Mouse (Mus musculus) olfactory bulb, adult 2 months (tissue): ENCODE measurements around the gene Cbx4. TPM values are rescaled to one million over a fixed set of nuclear protein-coding genes. Genes with fewer than 3 reads are reported as not detected.
A peak's percentile ranks its signal among the peaks of the same experiment; 100 is the strongest.

Experiments used
- H3K27ac ChIP-seq: fragments of 200-500 bp; 2 replicates; pipeline ENCODE4 v1.5.1; 2012; ENCODE audit warnings: low read depth, low read length; ENCODE audit not compliant: insufficient read depth
- H3K4me1 ChIP-seq: fragments of 200-500 bp; 2 replicates; pipeline ENCODE4 v1.6.1; 2012; ENCODE audit warnings: low read length; ENCODE audit not compliant: control insufficient read depth, insufficient read depth
- H3K4me3 ChIP-seq: fragments of 200-500 bp; 2 replicates; pipeline ENCODE4 v1.5.1; 2012; ENCODE audit warnings: mild to moderate bottlenecking, low read depth, low read length, moderate library complexity; ENCODE audit not compliant: insufficient read depth
- CTCF ChIP-seq: fragments of 200-500 bp; IDR thresholded peaks from 2 replicates; pipeline ENCODE4 v1.5.1; 2012; ENCODE audit warnings: low read depth, mild to moderate bottlenecking, low read length, moderate library complexity; ENCODE audit not compliant: insufficient read depth
- POLR2A ChIP-seq: fragments of 200-500 bp; IDR thresholded peaks from 2 replicates; pipeline ENCODE4 v1.6.1; 2012; ENCODE audit warnings: mild to moderate bottlenecking, low read depth, low read length, moderate library complexity; ENCODE audit not compliant: insufficient read depth
- WGBS: fragments of 180-500 bp; shearing (Covaris S2); methylation state at CpG from one replicate; pipeline ENCODE4 v1.1.7; 2018; 5-methylcytosine and 5-hydroxymethylcytosine counted together
- polyA plus RNA-seq: library from polyadenylated mRNA; stranded (reverse); fragments of >200 nt; gene quantifications from 2 replicates; pipeline ENCODE4 v1.2.4, GENCODE M21; 2012; ENCODE audit warnings: low replicate concordance; ENCODE audit not compliant: missing spikeins, insufficient read depth, insufficient read length

Cbx4 gene
- polyA plus RNA-seq, 1 experiment, result not detected

DNA sequence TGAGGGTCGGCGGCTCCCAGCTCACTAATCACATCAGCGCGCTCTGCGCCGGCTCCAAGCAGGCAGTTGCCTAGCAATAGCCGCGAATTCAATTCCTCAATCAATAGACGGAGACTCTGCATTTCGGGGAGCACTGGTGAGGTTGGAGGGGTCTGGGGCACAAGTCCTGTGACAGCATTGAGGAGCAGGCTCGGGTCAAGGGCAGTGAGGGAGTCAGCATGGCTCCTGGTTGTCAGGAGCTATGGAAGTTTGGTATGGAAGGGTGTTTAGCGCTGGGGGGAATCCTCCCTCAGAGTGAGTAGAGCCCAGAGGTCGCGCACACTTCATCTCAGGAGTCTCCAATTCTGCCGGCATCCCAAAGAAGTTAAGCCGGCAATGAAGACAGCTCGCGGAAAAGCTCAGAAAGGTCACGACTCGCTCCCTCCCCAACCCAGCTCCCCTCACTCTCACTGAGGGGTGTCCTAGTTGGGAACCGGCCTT lies 50.3 kb downstream of the Cbx4 start:
- WGBS, result 52% methylated on average over 21 of the region's 21 CpGs
- TF ChIP-seq CTCF (no peak), POLR2A (no peak)
- no peak overlapping the region for H3K27ac ChIP-seq
- H3K4me1 ChIP-seq, result peaks cover 34% of the 10 kb centered on the region
- no peak overlapping the region for H3K4me3 ChIP-seq

DNA sequence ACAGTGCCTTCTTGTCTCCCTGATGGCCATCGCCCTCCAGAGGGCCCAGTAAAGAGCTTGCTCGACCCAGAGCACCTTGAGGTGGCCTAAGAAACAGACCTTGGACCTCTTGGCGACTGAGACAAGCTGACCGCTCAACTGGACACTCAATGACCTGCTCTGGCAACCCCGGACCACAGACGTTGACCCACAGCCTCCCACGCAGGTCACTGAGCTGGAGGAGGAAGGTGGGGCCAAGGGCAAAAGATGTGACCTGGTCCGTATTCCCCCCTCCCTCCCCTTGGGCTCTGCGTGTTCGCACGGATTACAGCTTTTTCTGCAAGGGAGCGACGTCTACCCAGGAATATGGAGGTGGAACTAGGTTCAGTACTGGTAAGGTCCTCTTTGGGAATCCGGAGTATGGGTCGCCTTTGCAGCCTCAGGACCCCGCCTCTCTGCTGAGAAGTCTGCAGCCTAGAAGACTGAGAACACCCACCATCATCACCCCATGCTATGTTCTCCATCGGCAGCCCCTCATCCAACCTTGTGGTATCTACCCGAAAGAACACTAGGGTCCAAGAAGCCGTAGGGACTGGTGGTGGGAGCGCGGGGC lies 50.8 kb downstream of the Cbx4 start:
- peaks cover 34% of the 10 kb centered on the region for H3K4me1 ChIP-seq
- H3K4me3 ChIP-seq, result no peak overlapping the region
- TF ChIP-seq POLR2A (no peak), CTCF (no peak)
- H3K27ac ChIP-seq, result no peak overlapping the region
- WGBS, result 37% methylated on average over 21 of the region's 21 CpGs

DNA sequence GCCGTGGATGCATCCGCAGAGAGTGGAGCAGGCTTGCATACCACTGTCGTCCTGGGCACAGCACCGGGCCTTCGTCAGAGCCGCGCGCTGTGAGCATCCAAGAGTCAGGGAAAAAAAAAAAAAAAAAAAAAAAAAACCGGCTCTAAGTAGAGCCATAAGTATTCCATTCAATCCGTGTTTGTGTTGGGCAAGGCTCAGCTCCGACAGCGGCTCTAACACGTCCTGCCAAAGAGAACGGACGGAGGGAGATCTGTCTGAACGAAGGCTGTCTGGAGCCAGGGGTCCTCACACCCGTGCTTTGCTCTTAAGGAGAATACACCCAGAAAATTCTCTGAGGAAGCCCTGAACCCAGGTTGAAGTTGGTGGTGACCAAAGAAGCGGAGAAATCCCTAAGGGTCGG lies 51.4 kb downstream of the Cbx4 start:
- 50% methylated on average over 19 of the region's 19 CpGs for WGBS
- no peak overlapping the region for H3K4me3 ChIP-seq
- no peak overlapping the region for H3K27ac ChIP-seq
- TF ChIP-seq POLR2A (no peak), CTCF (no peak)
- peaks cover 30% of the 10 kb centered on the region for H3K4me1 ChIP-seq

DNA sequence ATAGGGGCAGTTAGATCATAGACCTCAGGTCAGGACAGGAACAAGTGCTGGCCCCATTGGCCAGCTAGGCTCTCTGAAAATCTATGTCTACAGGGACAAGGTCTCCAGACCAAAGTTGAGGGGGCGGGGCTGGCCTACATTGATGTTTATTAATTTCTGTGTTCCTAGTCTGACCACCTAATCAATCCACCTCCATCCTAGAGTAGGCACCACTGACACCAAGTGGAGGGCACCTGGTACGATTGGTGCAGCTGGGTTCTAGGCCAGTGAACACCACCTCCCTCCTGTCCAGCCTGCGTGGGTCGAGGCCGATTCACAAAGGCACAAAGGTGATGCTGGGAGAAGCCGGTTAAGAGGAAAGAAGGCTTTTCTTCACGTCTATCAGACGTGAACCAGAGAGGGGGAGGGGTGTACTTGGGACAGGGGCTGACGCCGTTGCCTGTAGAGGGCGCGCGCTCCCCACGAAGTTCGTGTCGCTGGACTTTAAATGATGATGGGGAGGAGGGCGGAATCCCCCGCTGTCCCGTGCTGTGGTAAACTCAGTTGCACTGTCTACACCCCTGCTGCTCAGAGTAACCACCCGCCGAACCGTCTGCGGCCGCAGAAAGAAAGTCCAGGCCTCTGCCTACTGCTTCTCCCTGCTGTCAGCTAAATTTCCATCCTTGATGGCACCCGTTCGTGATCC lies 52.0 kb downstream of the Cbx4 start:
- Histone ChIP-seq H3K4me3 (no peak overlapping the region), H3K27ac (no peak overlapping the region), H3K4me1 (peaks cover 25% of the 10 kb centered on the region)
- WGBS, result 9% methylated on average over 26 of the region's 26 CpGs
- TF ChIP-seq POLR2A, result no peak
- peak; percentile 91 for TF ChIP-seq CTCF

Other genes with a start within 250 kb of the Cbx4 start
- gene Rbfox3, start 174.6 kb downstream of the Cbx4 start, polyA plus RNA-seq, result 164 TPM in 1 of 2 replicates, not detected in the other
- not detected in 2 replicates for gene Enpp7, start 98.0 kb downstream of the Cbx4 start, polyA plus RNA-seq
- gene Cbx2, start 63.3 kb downstream of the Cbx4 start, polyA plus RNA-seq, result not detected in 2 replicates
- not detected in 2 replicates for gene Cbx8, start 45.3 kb downstream of the Cbx4 start, polyA plus RNA-seq
- gene Tbc1d16, start 142.3 kb upstream of the Cbx4 start, polyA plus RNA-seq, result not detected in 2 replicates
- not detected in 2 replicates for gene Ccdc40, start 142.4 kb upstream of the Cbx4 start, polyA plus RNA-seq
- not detected in 2 replicates for gene Gaa, start 181.7 kb upstream of the Cbx4 start, polyA plus RNA-seq
- gene Eif4a3, start 213.9 kb upstream of the Cbx4 start, polyA plus RNA-seq, result not detected in 2 replicates
- gene Card14, start 221.5 kb upstream of the Cbx4 start, polyA plus RNA-seq, result not detected in 2 replicates